Mouse (Mus musculus) hindbrain, embryonic 11.5 days (tissue): ENCODE results near the gene Prl3d2. TPM values are rescaled to one million over a fixed set of nuclear protein-coding genes. Genes with fewer than 3 reads are reported as not detected.
"Not testable (repeated sequence)": the region's sequence is repeated elsewhere in the genome, so short reads cannot be mapped to it uniquely, and the experiment has no call there.

Source experiments
- ATAC-seq: fragments of 200-750 bp; cut with Nextera tagmentation; 2 replicates; pipeline ENCODE4 v1.8.0; 2017; ENCODE audit warnings: mild to moderate bottlenecking, moderate TSS enrichment, moderate library complexity; ENCODE audit not compliant: low FRiP score
- DNase-seq: peaks from one replicate; pipeline ENCODE4 v3.0.0-alpha.2; 2015; ENCODE audit warnings: low spot score
- H3K27ac ChIP-seq: fragments of 300-500 bp; sonication (generic); 2 replicates; pipeline ENCODE4 v1.5.1; 2014; ENCODE audit warnings: mild to moderate bottlenecking, low read depth, low read length
- H3K27me3 ChIP-seq: fragments of 300-500 bp; sonication (generic); 2 replicates; pipeline ENCODE4 v1.6.1; 2014; ENCODE audit warnings: mild to moderate bottlenecking, low read length, moderate library complexity, mixed read lengths; ENCODE audit not compliant: control insufficient read depth, insufficient read depth
- H3K36me3 ChIP-seq: fragments of 300-500 bp; sonication (generic); 2 replicates; pipeline ENCODE4 v1.6.1; 2014; ENCODE audit warnings: mild to moderate bottlenecking, low read length, moderate library complexity, mixed read lengths; ENCODE audit not compliant: control insufficient read depth, insufficient read depth
- H3K4me1 ChIP-seq: fragments of 300-500 bp; sonication (generic); replicated peaks from 2 replicates; pipeline ENCODE4 v1.6.1; 2014; ENCODE audit warnings: low read length, mixed read lengths; ENCODE audit not compliant: control insufficient read depth, insufficient read depth
- H3K4me2 ChIP-seq: fragments of 300-500 bp; sonication (generic); replicated peaks from 2 replicates; pipeline ENCODE4 v1.6.1; 2014; ENCODE audit warnings: mild to moderate bottlenecking, low read depth, low read length
- H3K4me3 ChIP-seq: fragments of 300-500 bp; sonication (generic); 2 replicates; pipeline ENCODE4 v1.5.1; 2014; ENCODE audit warnings: low read depth, low read length
- H3K9ac ChIP-seq: fragments of 300-500 bp; sonication (generic); 2 replicates; pipeline ENCODE4 v1.6.1; 2014; ENCODE audit warnings: low read depth, low read length
- H3K9me3 ChIP-seq: fragments of 300-500 bp; sonication (generic); 2 replicates; pipeline ENCODE4 v1.6.1; 2016; ENCODE audit warnings: low read length; ENCODE audit not compliant: control insufficient read depth
- WGBS: fragments of 180-500 bp; shearing (Covaris S2); extraction: QIAGEN DNeasy Blood & Tissue Kit; methylation state at CpG from one replicate; pipeline ENCODE4 v1.1.7; 2014; 5-methylcytosine and 5-hydroxymethylcytosine counted together
- polyA plus RNA-seq: library from polyadenylated mRNA; unstranded; fragments of >200 nt; fragmentation: Nextera tagmentation; extraction: Ambion mirVana; gene quantifications from 2 replicates; pipeline ENCODE4 v1.2.1, GENCODE M21; 2014

Prl3d2 gene
- not detected in 2 replicates for polyA plus RNA-seq

DNA sequence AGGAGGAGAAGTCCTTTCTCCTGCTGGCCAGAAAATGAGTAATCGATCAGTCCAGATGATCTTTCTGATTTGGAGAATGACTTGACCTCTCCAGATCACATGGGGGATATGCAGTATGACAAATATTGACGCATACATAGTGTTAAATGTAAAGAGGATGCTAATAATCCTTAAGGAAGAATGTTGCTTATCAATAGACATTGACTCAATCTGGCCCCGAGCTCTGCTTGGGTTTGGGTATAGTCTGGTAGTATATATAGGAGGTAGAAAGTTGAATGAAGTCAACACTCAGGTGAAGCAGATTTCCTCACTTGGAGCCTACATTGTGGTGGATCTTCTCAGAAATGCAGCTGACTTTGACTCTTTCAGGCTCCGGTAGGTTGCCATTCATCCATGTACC lies at the start of gene Prl3d2:
Gene Prl3d2 (plus strand): TSS at position 301 of the 400 bp plus-strand sequence.
- not testable (repeated sequence) for H3K36me3 ChIP-seq, H3K27me3 ChIP-seq, H3K4me1 ChIP-seq, ATAC-seq, H3K27ac ChIP-seq, H3K4me2 ChIP-seq, H3K4me3 ChIP-seq, H3K9me3 ChIP-seq, H3K9ac ChIP-seq, DNase-seq
- 95% methylated on average over 4 of the region's 4 CpGs for WGBS

DNA sequence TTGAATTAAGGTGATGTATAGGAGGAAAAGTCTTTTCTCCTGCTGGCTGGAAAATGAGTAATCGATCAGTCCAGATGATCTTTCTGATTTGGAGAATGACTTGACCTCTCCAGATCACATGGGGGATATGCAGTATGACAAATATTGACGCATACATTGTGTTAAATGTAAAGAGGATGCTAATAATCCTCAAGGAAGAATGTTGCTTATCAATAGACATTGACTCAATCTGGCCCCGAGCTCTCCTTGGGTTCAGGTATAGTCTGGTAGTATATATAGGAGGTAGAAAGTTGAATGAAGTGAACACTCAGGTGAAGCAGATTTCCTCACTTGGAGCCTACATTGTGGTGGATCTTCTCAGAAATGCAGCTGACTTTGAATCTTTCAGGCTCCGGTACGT lies 27.6 kb upstream of the Prl3d2 start, which contains the start of gene Prl3d1:
Gene Prl3d1 (plus strand): TSS at position 301 of the 400 bp plus-strand sequence.
- not testable (repeated sequence) for H3K27me3 ChIP-seq, H3K4me2 ChIP-seq, ATAC-seq, H3K27ac ChIP-seq, H3K4me3 ChIP-seq, H3K9me3 ChIP-seq, H3K9ac ChIP-seq, H3K36me3 ChIP-seq, H3K4me1 ChIP-seq, DNase-seq
- 90% methylated on average over 5 of the region's 5 CpGs for whole genome bisulfite sequencing

DNA sequence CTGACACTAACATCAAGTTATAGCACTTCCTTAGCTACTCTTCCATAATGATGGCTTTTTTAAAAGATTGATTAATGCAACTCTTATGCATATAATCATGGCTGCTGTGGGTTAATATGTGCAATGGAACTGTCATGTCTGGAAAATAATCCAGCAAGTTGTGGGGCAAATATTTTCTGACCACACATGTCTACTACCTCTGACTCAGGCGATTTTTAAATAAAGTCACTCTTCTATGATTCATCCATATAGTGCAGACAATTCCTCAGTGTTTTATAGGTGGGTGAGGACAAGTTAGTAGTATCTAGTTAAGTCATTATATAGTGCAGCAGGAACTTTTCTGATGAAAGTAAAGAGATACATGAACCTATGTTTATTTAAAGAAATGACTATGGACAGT lies 26.8 kb downstream of the Prl3d2 start:
- Histone ChIP-seq H3K9ac (no peak overlapping the region), H3K4me2 (no peak overlapping the region), H3K27me3 (no peaks in the 10 kb centered on the region), H3K27ac (no peak overlapping the region), H3K4me3 (no peak overlapping the region), H3K9me3 (no peaks in the 10 kb centered on the region), H3K4me1 (no peaks in the 10 kb centered on the region), H3K36me3 (no peaks in the 10 kb centered on the region)
- 62% methylated on average over 1 of the region's 1 CpGs for WGBS
- DNase-seq = no peak
- no peak for ATAC-seq

DNA sequence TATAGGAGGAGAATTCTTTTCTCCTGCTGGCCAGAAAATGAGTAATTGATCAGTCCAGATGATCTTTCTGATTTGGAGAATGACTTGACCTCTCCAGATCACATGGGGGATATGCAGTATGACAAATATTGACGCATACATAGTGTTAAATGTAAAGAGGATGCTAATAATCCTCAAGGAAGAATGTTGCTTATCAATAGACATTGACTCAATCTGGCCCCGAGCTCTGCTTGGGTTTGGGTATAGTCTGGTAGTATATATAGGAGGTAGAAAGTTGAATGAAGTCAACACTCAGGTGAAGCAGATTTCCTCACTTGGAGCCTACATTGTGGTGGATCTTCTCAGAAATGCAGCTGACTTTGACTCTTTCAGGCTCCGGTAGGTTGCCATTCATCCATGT lies 35.0 kb downstream of the Prl3d2 start, which contains the start of gene Prl3d3:
Gene Prl3d3 (plus strand): TSS at position 301 of the 400 bp plus-strand sequence.
- H3K4me3 ChIP-seq, H3K27ac ChIP-seq, DNase-seq, H3K9ac ChIP-seq, H3K4me2 ChIP-seq, H3K27me3 ChIP-seq, H3K36me3 ChIP-seq, H3K9me3 ChIP-seq, ATAC-seq, H3K4me1 ChIP-seq: not testable (repeated sequence)
- WGBS = 43% methylated on average over 1 of the region's 3 CpGs

Other genes with a start within 250 kb of the Prl3d2 start
- not detected in 2 replicates for gene Prl, start 64.1 kb upstream of the Prl3d2 start, polyA plus RNA-seq
- gene Prl3d1, start 27.5 kb upstream of the Prl3d2 start, polyA plus RNA-seq = not detected in 2 replicates
- gene Prl3d3, start 35.1 kb downstream of the Prl3d2 start, polyA plus RNA-seq = not detected in 2 replicates
- gene Prl3c1, start 75.0 kb downstream of the Prl3d2 start, polyA plus RNA-seq = not detected in 2 replicates
- gene Prl3b1, start 120.1 kb downstream of the Prl3d2 start, polyA plus RNA-seq = 0.46 and 0.57 TPM in 2 replicates
- not detected in 2 replicates for gene Prl3a1, start 137.7 kb downstream of the Prl3d2 start, polyA plus RNA-seq
- not detected in 2 replicates for gene Prl6a1, start 190.9 kb downstream of the Prl3d2 start, polyA plus RNA-seq
- gene Prl8a2, start 224.0 kb downstream of the Prl3d2 start, polyA plus RNA-seq = not detected in 2 replicates